Mouse (Mus musculus) cortical plate, adult 2 months (tissue): ENCODE results near the gene Pnlip.

Experiments
- CTCF ChIP-seq: fragments of 200-500 bp; IDR thresholded peaks from 2 replicates; pipeline ENCODE4 v1.5.1; 2011; ENCODE audit warnings: mild to moderate bottlenecking, control low read depth, low read length; ENCODE audit not compliant: insufficient read depth; ENCODE audit errors: extremely low read depth
- POLR2A ChIP-seq: fragments of 200-500 bp; IDR thresholded peaks from 2 replicates; pipeline ENCODE4 v1.6.1; 2011; ENCODE audit warnings: mild to moderate bottlenecking, low read length, control low read depth; ENCODE audit not compliant: insufficient read depth; ENCODE audit errors: extremely low read depth

DNA sequence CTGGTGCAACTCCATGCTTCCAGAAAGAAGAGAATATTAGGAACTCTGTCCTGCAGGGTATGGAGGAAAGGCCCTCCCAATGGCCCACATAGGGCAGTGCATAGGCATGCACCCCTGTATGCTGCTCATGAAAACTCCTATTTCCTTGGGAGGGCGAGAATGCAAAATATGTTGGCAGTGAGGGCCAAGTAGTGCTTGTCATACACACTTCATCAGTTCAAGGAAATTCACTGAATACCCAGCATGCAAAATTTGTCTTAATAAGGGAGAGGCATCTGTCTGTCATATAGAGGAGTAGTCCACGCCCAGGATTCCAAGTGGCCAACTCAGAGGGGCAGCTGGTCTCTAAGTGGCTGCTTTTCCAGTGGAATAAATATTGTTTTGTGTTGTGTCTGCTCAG is 11.0 kb downstream of the Pnlip start:
- TF ChIP-seq CTCF, result no peak
- TF ChIP-seq POLR2A, result no peak
